Mouse (Mus musculus): ENCODE measurements around the gene Nr1d1.

DNA sequence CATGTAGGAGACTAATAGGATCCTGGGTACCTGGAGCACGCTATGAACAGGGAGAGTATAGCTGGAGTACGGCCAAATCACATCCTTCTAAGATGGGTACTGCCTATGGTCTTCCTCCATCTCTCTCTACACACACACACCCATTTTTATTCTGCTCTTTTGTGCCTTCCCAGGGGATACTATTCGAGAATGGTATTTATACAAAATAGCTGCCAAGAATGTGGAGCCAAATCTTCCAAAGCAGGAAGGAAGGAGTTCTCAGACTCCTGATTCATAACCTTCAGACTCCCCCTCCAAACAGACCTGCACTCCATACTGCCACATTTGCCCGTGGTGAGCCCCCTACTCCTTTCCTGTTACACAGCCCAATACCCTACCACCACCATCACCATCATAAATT is 44.4 kb downstream of the Nr1d1 start:
- TF ChIP-seq POLR2A (IDR thresholded peaks at IDR 0.05; ENCODE audit: borderline replicate concordance, extremely low read depth, insufficient read depth, insufficient read length, poor library complexity, severe bottlenecking) (no peak), CTCF (IDR thresholded peaks at IDR 0.05; ENCODE audit: borderline replicate concordance, extremely low read depth, insufficient read depth, insufficient read length) (no peak)
